Mouse (Mus musculus) midbrain, embryonic 12.5 days (tissue): ENCODE measurements around the gene Gfi1b. TPM values are rescaled to one million over a fixed set of nuclear protein-coding genes. Genes with fewer than 3 reads are reported as not detected.

Experiments used
- ATAC-seq: fragments of 200-750 bp; cut with Nextera tagmentation; 2 replicates; pipeline ENCODE4 v1.8.0; 2017; ENCODE audit warnings: low read depth, moderate TSS enrichment, moderate library complexity; ENCODE audit not compliant: low FRiP score
- H3K27ac ChIP-seq: fragments of 300-500 bp; sonication (generic); replicated peaks from 2 replicates; pipeline ENCODE4 v1.5.1; 2016; ENCODE audit warnings: mild to moderate bottlenecking
- H3K27me3 ChIP-seq: fragments of 300-500 bp; sonication (generic); 2 replicates; pipeline ENCODE4 v1.6.1; 2016; ENCODE audit warnings: mild to moderate bottlenecking
- H3K36me3 ChIP-seq: fragments of 300-500 bp; sonication (generic); 2 replicates; pipeline ENCODE4 v1.6.1; 2016
- H3K4me1 ChIP-seq: fragments of 300-500 bp; sonication (generic); 2 replicates; pipeline ENCODE4 v1.6.1; 2016
- H3K4me2 ChIP-seq: fragments of 300-500 bp; sonication (generic); replicated peaks from 2 replicates; pipeline ENCODE4 v1.6.1; 2016; ENCODE audit warnings: mild to moderate bottlenecking, moderate library complexity
- H3K4me3 ChIP-seq: fragments of 300-500 bp; sonication (generic); 2 replicates; pipeline ENCODE4 v1.5.1; 2016; ENCODE audit warnings: mild to moderate bottlenecking
- H3K9ac ChIP-seq: fragments of 300-500 bp; sonication (generic); replicated peaks from 2 replicates; pipeline ENCODE4 v1.6.1; 2016; ENCODE audit warnings: mild to moderate bottlenecking, moderate library complexity
- H3K9me3 ChIP-seq: fragments of 300-500 bp; sonication (generic); 2 replicates; pipeline ENCODE4 v1.6.1; 2016; ENCODE audit warnings: mild to moderate bottlenecking
- WGBS: fragments of 180-500 bp; shearing (Covaris S2); methylation state at CpG from one replicate; pipeline ENCODE4 v1.1.7; 2016; 5-methylcytosine and 5-hydroxymethylcytosine counted together
- polyA plus RNA-seq: library from polyadenylated mRNA; unstranded; fragments of >200 nt; fragmentation: Nextera tagmentation; extraction: Ambion mirVana; gene quantifications from 2 replicates; pipeline ENCODE4 v1.2.1, GENCODE M21; 2016

Gfi1b gene
- polyA plus RNA-seq, 1 experiment from 2014 or later, result 0.80 TPM

- no peaks in the 10 kb centered on the region for H3K9me3 ChIP-seq
- H3K36me3 ChIP-seq, result no peaks in the 10 kb centered on the region
- no peak overlapping the region for H3K4me3 ChIP-seq
- H3K9ac ChIP-seq, result no peak overlapping the region
- no peak overlapping the region for H3K4me2 ChIP-seq
- no peaks in the 10 kb centered on the region for H3K27me3 ChIP-seq
- no peak overlapping the region for H3K27ac ChIP-seq
- no peak for ATAC-seq
- 56% methylated on average over 10 of the region's 10 CpGs for WGBS
- no peaks in the 10 kb centered on the region for H3K4me1 ChIP-seq
Measured at GRCm38 (mm10) chr2:28607341-28608165, 14.2 kb downstream of the Gfi1b start.

GRCm38 (mm10) chr2:28606601-28607340, 15.0 kb downstream of the Gfi1b start:
- Histone ChIP-seq H3K27ac (no peak overlapping the region), H3K9ac (no peak overlapping the region), H3K4me2 (no peak overlapping the region), H3K36me3 (no peaks in the 10 kb centered on the region), H3K27me3 (no peaks in the 10 kb centered on the region), H3K4me3 (no peak overlapping the region), H3K4me1 (no peaks in the 10 kb centered on the region), H3K9me3 (no peaks in the 10 kb centered on the region)
- 62% methylated on average over 8 of the region's 8 CpGs for whole genome bisulfite sequencing
- no peak for ATAC-seq

GRCm38 (mm10) chr2:28605789-28606541, 15.8 kb downstream of the Gfi1b start:
- no peaks in the 10 kb centered on the region for H3K36me3 ChIP-seq
- no peak overlapping the region for H3K4me3 ChIP-seq
- no peak for ATAC-seq
- no peak overlapping the region for H3K4me2 ChIP-seq
- no peaks in the 10 kb centered on the region for H3K4me1 ChIP-seq
- H3K27me3 ChIP-seq, result no peaks in the 10 kb centered on the region
- 72% methylated on average over 14 of the region's 14 CpGs for WGBS
- no peak overlapping the region for H3K27ac ChIP-seq
- no peaks in the 10 kb centered on the region for H3K9me3 ChIP-seq
- H3K9ac ChIP-seq, result no peak overlapping the region

GRCm38 (mm10) chr2:28603542-28603941, 18.2 kb downstream of the Gfi1b start:
- H3K27me3 ChIP-seq, result no peaks in the 10 kb centered on the region; the same call in 1 of the 2 replicates
- H3K9ac ChIP-seq, result no peak overlapping the region
- no peak overlapping the region for H3K27ac ChIP-seq
- H3K4me3 ChIP-seq, result no peak overlapping the region
- no peaks in the 10 kb centered on the region for H3K9me3 ChIP-seq
- H3K4me1 ChIP-seq, result 0 out of 2 replicates have a peak, but pooled peaks cover 2% of the 10 kb centered on the region
- no peaks in the 10 kb centered on the region for H3K36me3 ChIP-seq
- WGBS, result 95% methylated on average over 5 of the region's 5 CpGs
- no peak for ATAC-seq
- H3K4me2 ChIP-seq, result no peak overlapping the region

GRCm38 (mm10) chr2:28601720-28602590, 19.8 kb downstream of the Gfi1b start:
- no peak overlapping the region for H3K27ac ChIP-seq
- H3K4me2 ChIP-seq, result no peak overlapping the region
- ATAC-seq, result no peak
- H3K9me3 ChIP-seq, result no peaks in the 10 kb centered on the region
- no peaks in the 10 kb centered on the region; the same call in 1 of the 2 replicates for H3K27me3 ChIP-seq
- WGBS, result 61% methylated on average over 12 of the region's 12 CpGs
- no peak overlapping the region for H3K9ac ChIP-seq
- H3K4me3 ChIP-seq, result no peak overlapping the region
- H3K36me3 ChIP-seq, result no peaks in the 10 kb centered on the region
- H3K4me1 ChIP-seq, result peaks cover 8% of the 10 kb centered on the region; the same call in 1 of the 2 replicates

GRCm38 (mm10) chr2:28599569-28599900, 22.2 kb downstream of the Gfi1b start:
- no peak overlapping the region for H3K4me3 ChIP-seq
- H3K9ac ChIP-seq, result no peak overlapping the region
- 82% methylated on average over 6 of the region's 6 CpGs for WGBS
- no peaks in the 10 kb centered on the region for H3K9me3 ChIP-seq
- H3K27ac ChIP-seq, result no peak overlapping the region
- no peak overlapping the region for H3K4me2 ChIP-seq
- no peaks in the 10 kb centered on the region for H3K36me3 ChIP-seq
- no peak for ATAC-seq
- H3K27me3 ChIP-seq, result peaks cover 3% of the 10 kb centered on the region
- peaks cover 8% of the 10 kb centered on the region; the same call in 1 of the 2 replicates for H3K4me1 ChIP-seq

GRCm38 (mm10) chr2:28598692-28599568, 22.9 kb downstream of the Gfi1b start:
- H3K36me3 ChIP-seq, result no peaks in the 10 kb centered on the region
- no peak overlapping the region for H3K27ac ChIP-seq
- WGBS, result 67% methylated on average over 12 of the region's 12 CpGs
- no peak overlapping the region for H3K9ac ChIP-seq
- ATAC-seq, result no peak
- no peaks in the 10 kb centered on the region for H3K9me3 ChIP-seq
- no peak overlapping the region for H3K4me2 ChIP-seq
- H3K4me1 ChIP-seq, result peaks cover 8% of the 10 kb centered on the region; the same call in 1 of the 2 replicates
- no peak overlapping the region for H3K4me3 ChIP-seq
- peaks cover 9% of the 10 kb centered on the region for H3K27me3 ChIP-seq

- Histone ChIP-seq H3K4me3 (no peak overlapping the region), H3K9ac (no peak overlapping the region), H3K36me3 (no peaks in the 10 kb centered on the region), H3K4me2 (no peak overlapping the region), H3K9me3 (no peaks in the 10 kb centered on the region), H3K27ac (peak overlapping the region; percentile 26; the same call in 1 of the 2 replicates), H3K4me1 (peaks cover 8% of the 10 kb centered on the region; the same call in 1 of the 2 replicates), H3K27me3 (peaks cover 9% of the 10 kb centered on the region)
- no peak for ATAC-seq
- WGBS, result 75% methylated on average over 7 of the region's 7 CpGs
Measured at GRCm38 (mm10) chr2:28597733-28598547, 23.8 kb downstream of the Gfi1b start.

- WGBS, result 89% methylated on average over 7 of the region's 7 CpGs
- Histone ChIP-seq H3K27me3 (peaks cover 9% of the 10 kb centered on the region), H3K4me2 (no peak overlapping the region), H3K27ac (no peak overlapping the region), H3K9ac (no peak overlapping the region), H3K9me3 (no peaks in the 10 kb centered on the region), H3K4me3 (no peak overlapping the region), H3K36me3 (no peaks in the 10 kb centered on the region), H3K4me1 (peaks cover 8% of the 10 kb centered on the region; the same call in 1 of the 2 replicates)
- ATAC-seq, result no peak
Measured at GRCm38 (mm10) chr2:28596998-28597397, 24.8 kb downstream of the Gfi1b start.

GRCm38 (mm10) chr2:28596021-28596420, 25.8 kb downstream of the Gfi1b start:
- WGBS, result 86% methylated on average over 7 of the region's 7 CpGs

More at GRCm38 (mm10) chr2:28596021-28596420, 25.8 kb downstream of the Gfi1b start:
- Histone ChIP-seq H3K9me3 (no peaks in the 10 kb centered on the region), H3K4me1 (peaks cover 8% of the 10 kb centered on the region; the same call in 1 of the 2 replicates), H3K4me2 (no peak overlapping the region), H3K4me3 (no peak overlapping the region), H3K27me3 (peaks cover 9% of the 10 kb centered on the region), H3K27ac (no peak overlapping the region), H3K36me3 (no peaks in the 10 kb centered on the region), H3K9ac (no peak overlapping the region)
- no peak for ATAC-seq
